Mouse (Mus musculus) CH12.LX (cell line): Measurements from ENCODE around the gene Gm20431.

ENCODE experiments used
- CHD1 ChIP-seq: IDR thresholded peaks from 2 replicates; pipeline ENCODE4 v1.6.1; 2012; ENCODE audit warnings: low read depth, low read length, improper control_type of control experiment, inconsistent platforms
- CTCF ChIP-seq, 2 experiments: IDR thresholded peaks in 1 of 2; conservative IDR thresholded peaks in 1 of 2; 2 replicates each; pipeline ENCODE4 v1.5.1; 2011 to 2012; ENCODE audit warnings: low read depth in 2 of 2, low read length in 2 of 2, improper control_type of control experiment in 1 of 2, inconsistent platforms in 1 of 2, mild to moderate bottlenecking in 1 of 2, moderate library complexity in 1 of 2
- ELF1 ChIP-seq: IDR thresholded peaks from 2 replicates; pipeline ENCODE4 v1.6.1; 2014; ENCODE audit warnings: low read depth, mild to moderate bottlenecking, inconsistent platforms, low read length, improper control_type of control experiment
- EP300 ChIP-seq: IDR thresholded peaks from 2 replicates; pipeline ENCODE4 v1.6.1; 2011; ENCODE audit warnings: low read length, improper control_type of control experiment
- ETS1 ChIP-seq: conservative IDR thresholded peaks from 2 replicates; pipeline ENCODE4 v1.6.1; 2012; ENCODE audit warnings: low read depth, mild to moderate bottlenecking, inconsistent platforms, low read length, improper control_type of control experiment, moderate library complexity
- GABPA ChIP-seq: IDR thresholded peaks from 2 replicates; pipeline ENCODE4 v1.6.1; 2012; ENCODE audit warnings: low read depth, low read length, improper control_type of control experiment, inconsistent platforms; ENCODE audit not compliant: insufficient replicate concordance
- HCFC1 ChIP-seq: IDR thresholded peaks from 2 replicates; pipeline ENCODE4 v1.6.1; 2012; ENCODE audit warnings: low read depth, mild to moderate bottlenecking, inconsistent platforms, low read length, improper control_type of control experiment
- JUND ChIP-seq: conservative IDR thresholded peaks from 2 replicates; pipeline ENCODE4 v1.6.1; 2011; ENCODE audit warnings: low read depth, low read length, improper control_type of control experiment
- MAX ChIP-seq: IDR thresholded peaks from 2 replicates; pipeline ENCODE4 v1.6.1; 2011; ENCODE audit warnings: low read length, improper control_type of control experiment
- MEF2A ChIP-seq: IDR thresholded peaks from 2 replicates; pipeline ENCODE4 v1.6.1; 2014; ENCODE audit warnings: low read depth, mild to moderate bottlenecking, inconsistent platforms, low read length, improper control_type of control experiment, borderline replicate concordance
- POLR2A ChIP-seq: IDR thresholded peaks from 2 replicates; pipeline ENCODE4 v1.6.1; 2011; ENCODE audit warnings: low read depth, mild to moderate bottlenecking, improper control_type of control experiment, low read length
- TBP ChIP-seq: conservative IDR thresholded peaks from 2 replicates; pipeline ENCODE4 v1.6.1; 2011; ENCODE audit warnings: low read depth, low read length, improper control_type of control experiment
- USF1 ChIP-seq: IDR thresholded peaks from 2 replicates; pipeline ENCODE4 v1.6.1; 2014; ENCODE audit warnings: low read depth, mild to moderate bottlenecking, inconsistent platforms, low read length, improper control_type of control experiment

- TF ChIP-seq ETS1, result no peak
- no peak for TF ChIP-seq ELF1
- TF ChIP-seq GABPA, result no peak
- TF ChIP-seq HCFC1, result no peak
- TF ChIP-seq CTCF (conservative IDR thresholded peaks at IDR 0.05 in 1 of 2, IDR thresholded peaks at IDR 0.05 in 1 of 2; ENCODE audit: low read depth in 2 of 2, low read length in 2 of 2), result no peak
- TF ChIP-seq JUND, result no peak
- TF ChIP-seq EP300, result no peak
- TF ChIP-seq MAX, result no peak
- TF ChIP-seq USF1, result no peak
- TF ChIP-seq MEF2A, result no peak
- TF ChIP-seq TBP, result no peak
- no peak for TF ChIP-seq POLR2A
- no peak for TF ChIP-seq CHD1
Measured at GRCm38 (mm10) chr2:167599917-167600316, 61.4 kb downstream of the Gm20431 start.
